Mouse (Mus musculus): Measurements from ENCODE around the gene Slc44a4. TPM values are rescaled to one million over a fixed set of nuclear protein-coding genes. Genes with fewer than 3 reads are reported as not detected.
"Not testable (repeated sequence)": the region's sequence is repeated elsewhere in the genome, so short reads cannot be mapped to it uniquely, and the experiment has no call there.

Slc44a4 gene
- polyA plus RNA-seq, 1 experiment from 2014 or later: not detected

DNA sequence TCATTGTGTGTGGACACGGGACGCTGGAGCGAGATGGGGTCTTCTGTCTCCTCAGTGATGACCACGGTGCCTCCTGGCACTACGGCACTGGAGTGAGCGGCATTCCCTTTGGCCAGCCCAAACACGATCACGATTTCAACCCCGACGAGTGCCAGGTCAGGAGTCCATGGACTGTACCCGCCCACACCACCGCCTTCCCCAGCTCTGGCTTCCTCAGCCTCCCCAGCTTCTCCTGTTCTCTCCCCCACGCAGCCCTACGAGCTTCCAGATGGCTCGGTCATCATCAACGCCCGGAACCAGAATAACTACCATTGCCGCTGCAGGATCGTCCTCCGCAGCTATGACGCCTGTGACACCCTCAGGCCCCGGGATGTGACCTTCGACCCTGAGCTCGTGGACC lies 19.8 kb downstream of the Slc44a4 start:
- Histone ChIP-seq H3K4me3 (peak overlapping the region; percentile 18; the same call in 1 of the 2 replicates), H3K27me3 (ENCODE audit: low read depth, poor library complexity, severe bottlenecking) (no peaks in the 10 kb centered on the region), H3K9me3 (replicated peaks) (no peaks in the 10 kb centered on the region), H3K36me3 (peaks cover 16% of the 10 kb centered on the region), H3K4me1 (peaks cover 28% of the 10 kb centered on the region), H3K27ac (peak overlapping the region; percentile 38; the same call in 1 of the 2 replicates)
- 76% methylated on average over 24 of the region's 24 CpGs for WGBS
- DNase-seq (ENCODE audit: low spot score): no peak

DNA sequence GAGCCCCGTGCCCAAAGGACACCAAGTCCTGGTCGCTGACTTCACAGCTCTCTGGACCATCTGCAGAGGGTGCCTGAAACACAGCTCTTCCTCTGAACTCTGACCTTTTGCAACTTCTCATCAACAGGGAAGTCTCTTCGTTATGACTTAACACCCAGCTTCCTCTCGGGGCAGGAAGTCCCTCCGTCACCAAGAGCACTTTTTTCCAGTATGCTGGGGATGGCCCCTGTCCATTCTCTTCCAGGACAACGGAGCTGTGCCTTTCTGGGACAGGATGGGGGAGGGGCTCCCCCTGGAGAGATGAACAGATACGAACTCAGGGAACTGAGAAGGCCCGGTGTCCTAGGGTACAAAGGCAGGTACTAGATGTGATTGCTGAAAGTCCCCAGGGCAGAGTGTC lies 20.6 kb downstream of the Slc44a4 start:
- Histone ChIP-seq H3K4me3 (0 out of 2 replicates have a peak overlapping the region, but pooled peaks have one; percentile 18), H3K36me3 (peaks cover 16% of the 10 kb centered on the region), H3K27ac (no peak overlapping the region), H3K27me3 (ENCODE audit: low read depth, poor library complexity, severe bottlenecking) (no peaks in the 10 kb centered on the region), H3K9me3 (replicated peaks) (no peaks in the 10 kb centered on the region), H3K4me1 (peaks cover 28% of the 10 kb centered on the region)
- 53% methylated on average over 8 of the region's 8 CpGs for WGBS
- no peak for DNase-seq (ENCODE audit: low spot score)

DNA sequence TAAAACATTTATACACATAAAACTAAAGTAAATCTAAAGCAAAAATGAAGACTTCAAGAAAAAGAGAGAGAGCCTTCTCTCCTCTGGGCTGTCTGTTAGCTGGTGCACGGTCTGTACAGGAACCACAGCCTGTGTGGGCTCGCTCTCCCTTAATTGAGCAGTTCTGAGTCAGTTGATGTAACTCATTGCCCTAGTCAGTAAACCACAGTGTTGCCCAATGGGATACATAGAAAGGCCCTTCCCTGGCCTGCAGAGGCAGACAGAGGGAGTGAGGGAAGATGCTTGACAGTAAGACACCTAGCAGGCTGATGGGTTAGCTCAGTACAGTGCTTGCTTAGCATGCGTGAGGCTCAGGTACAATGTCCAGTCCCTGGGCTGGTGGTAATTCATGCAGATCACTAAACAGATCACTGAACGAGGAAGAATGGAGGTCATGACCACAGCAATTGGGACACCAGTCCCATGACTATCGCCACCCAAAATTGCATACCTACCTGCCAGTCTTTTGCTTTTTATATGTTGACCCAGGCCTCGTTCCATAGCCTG lies 23.8 kb downstream of the Slc44a4 start:
- 85% methylated on average over 6 of the region's 6 CpGs for WGBS
- no peak overlapping the region for H3K4me3 ChIP-seq
- H3K27me3 ChIP-seq (ENCODE audit: low read depth, poor library complexity, severe bottlenecking): no peaks in the 10 kb centered on the region
- no peak overlapping the region for H3K27ac ChIP-seq
- peaks cover 30% of the 10 kb centered on the region for H3K4me1 ChIP-seq
- H3K36me3 ChIP-seq: peaks cover 13% of the 10 kb centered on the region
- no peaks in the 10 kb centered on the region for H3K9me3 ChIP-seq (replicated peaks)
- DNase-seq (ENCODE audit: low spot score): no peak

DNA sequence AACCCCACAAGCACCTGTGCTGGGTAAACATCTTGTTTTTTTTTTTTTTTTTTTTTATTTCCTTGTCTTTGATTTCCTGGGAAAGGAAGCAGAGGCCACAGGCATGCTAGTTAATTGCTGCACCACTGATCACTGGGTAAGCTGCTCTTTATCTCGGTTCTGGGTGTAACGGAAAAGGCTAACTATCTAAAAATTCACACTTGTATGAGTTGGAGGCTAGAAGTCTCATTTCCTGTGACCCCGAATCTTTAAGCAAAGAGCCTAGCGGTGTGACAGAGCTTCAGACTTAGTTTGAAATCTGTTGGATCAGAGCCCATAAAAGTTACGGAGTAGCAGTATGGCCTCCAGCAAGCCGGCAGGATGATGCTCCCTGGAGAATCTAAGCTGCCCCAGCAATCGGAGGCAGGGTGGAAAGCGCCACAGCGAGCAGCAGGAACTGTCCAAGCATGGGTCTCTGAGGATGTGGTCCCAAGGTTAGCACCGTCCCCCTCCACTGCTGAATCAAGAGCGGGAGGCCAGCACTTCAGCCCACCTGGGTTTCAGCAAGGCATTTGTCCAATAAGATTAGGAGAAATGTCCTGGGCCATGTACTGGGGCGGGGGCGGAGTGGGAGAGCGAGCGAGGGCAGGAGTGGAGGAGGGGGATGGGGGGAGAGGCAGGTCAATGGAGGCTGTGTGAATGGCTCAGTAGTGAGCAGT lies 27.2 kb downstream of the Slc44a4 start:
- H3K27me3 ChIP-seq (ENCODE audit: low read depth, poor library complexity, severe bottlenecking): no peaks in the 10 kb centered on the region
- DNase-seq (ENCODE audit: low spot score): peak; percentile 64
- no peaks in the 10 kb centered on the region for H3K36me3 ChIP-seq
- peak overlapping the region; percentile 79 for H3K27ac ChIP-seq
- 9% methylated on average over 15 of the region's 15 CpGs for WGBS
- H3K4me1 ChIP-seq: peaks cover 12% of the 10 kb centered on the region
- peak overlapping the region; percentile 46 for H3K4me3 ChIP-seq
- H3K9me3 ChIP-seq (replicated peaks): no peaks in the 10 kb centered on the region

DNA sequence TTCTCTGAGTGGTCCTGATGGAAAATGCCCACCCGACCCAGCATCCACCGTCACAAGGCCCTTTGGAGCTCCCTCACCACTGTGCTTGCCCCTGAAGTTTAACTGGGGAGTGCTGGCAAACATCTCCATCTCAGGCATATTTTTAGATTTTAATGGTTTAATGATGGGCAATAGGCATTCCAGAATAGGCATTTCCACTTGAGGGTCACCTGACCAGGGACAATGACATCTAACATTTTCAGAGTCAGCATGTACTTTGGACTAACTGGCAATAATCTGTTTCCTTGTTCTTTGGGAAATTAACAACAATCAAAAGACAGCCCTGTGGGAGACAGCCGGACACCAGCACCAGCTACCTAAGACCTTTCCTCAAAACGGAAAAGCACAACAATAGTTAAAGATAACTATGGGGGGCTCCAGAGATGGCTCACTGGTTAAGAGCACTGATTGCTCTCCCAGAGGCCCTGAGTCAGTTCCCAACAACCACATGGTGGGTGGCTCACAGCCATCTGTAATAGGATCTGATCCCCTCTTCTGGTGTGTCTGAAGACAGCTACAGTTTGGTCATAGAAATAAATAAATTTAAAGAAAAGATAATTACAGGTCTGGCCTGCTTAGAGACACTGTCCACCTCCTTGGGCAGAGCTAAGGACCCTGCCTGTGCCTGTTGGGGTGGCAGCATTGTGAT lies 29.0 kb downstream of the Slc44a4 start:
- Histone ChIP-seq H3K4me1 (peaks cover 12% of the 10 kb centered on the region), H3K27ac (no peak overlapping the region), H3K4me3 (no peak overlapping the region), H3K9me3 (replicated peaks) (no peaks in the 10 kb centered on the region), H3K27me3 (ENCODE audit: low read depth, poor library complexity, severe bottlenecking) (no peaks in the 10 kb centered on the region), H3K36me3 (no peaks in the 10 kb centered on the region)
- DNase-seq (ENCODE audit: low spot score): no peak
- 86% methylated on average over 4 of the region's 4 CpGs for WGBS

DNA sequence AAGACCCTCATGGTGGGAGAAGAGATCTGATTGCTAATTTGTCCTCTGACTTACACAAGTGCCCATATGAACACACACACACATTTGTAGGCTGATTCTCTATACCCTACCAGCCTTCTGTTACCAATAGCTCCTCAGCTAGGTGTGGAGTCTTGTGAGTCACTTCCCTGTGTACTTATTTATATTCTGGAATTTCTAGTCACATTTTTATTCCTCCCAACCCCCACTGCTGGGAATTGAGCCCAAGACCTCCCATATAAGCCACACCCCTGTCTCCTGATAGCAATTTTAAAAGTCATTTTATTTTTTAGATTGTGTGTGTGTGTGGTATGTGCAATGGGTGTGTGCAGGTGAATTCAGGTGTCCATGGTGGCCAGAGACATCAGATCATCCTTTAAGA lies 30.1 kb downstream of the Slc44a4 start:
- H3K9me3 ChIP-seq (replicated peaks): no peaks in the 10 kb centered on the region
- no peaks in the 10 kb centered on the region for H3K27me3 ChIP-seq (ENCODE audit: low read depth, poor library complexity, severe bottlenecking)
- peaks cover 1% of the 10 kb centered on the region for H3K36me3 ChIP-seq
- no peak for DNase-seq (ENCODE audit: low spot score)
- H3K4me3 ChIP-seq: no peak overlapping the region
- peaks cover 12% of the 10 kb centered on the region for H3K4me1 ChIP-seq
- H3K27ac ChIP-seq: no peak overlapping the region

DNA sequence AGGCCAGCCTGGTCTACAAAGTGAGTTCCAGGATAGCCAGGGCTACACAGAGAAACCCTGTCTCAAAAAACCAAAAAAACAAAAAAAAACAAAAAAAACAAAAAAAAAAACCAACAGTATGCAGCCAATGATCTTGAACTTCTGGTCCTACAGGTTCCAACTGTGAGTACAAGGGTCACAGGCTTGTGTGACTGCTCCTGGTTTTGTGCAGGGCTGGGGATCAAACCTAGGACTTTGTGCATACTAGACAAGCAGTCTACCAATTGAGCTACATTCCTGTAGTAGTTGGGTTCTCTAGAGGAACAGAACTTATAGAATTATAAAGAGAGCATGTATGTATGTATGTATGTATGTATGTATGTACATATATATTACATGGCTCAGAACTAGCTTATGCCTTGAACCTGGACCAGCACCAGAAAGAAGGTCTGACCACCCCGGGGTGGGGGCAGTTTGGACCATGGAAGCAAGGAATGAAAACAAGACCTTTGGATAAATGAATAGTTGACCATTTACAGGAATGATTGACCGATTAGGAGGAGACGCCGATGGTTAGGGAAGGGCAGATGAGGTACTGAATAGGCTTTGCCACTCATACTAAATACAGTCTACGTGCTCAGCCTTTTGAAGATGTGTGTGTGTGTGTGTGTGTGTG lies 32.3 kb downstream of the Slc44a4 start:
- Histone ChIP-seq H3K36me3 (peaks cover 24% of the 10 kb centered on the region), H3K27ac (no peak overlapping the region), H3K27me3 (ENCODE audit: low read depth, poor library complexity, severe bottlenecking) (no peaks in the 10 kb centered on the region), H3K4me1 (peaks cover 14% of the 10 kb centered on the region), H3K4me3 (no peak overlapping the region), H3K9me3 (replicated peaks) (no peaks in the 10 kb centered on the region)
- 89% methylated on average over 5 of the region's 5 CpGs for whole genome bisulfite sequencing
- no peak for DNase-seq (ENCODE audit: low spot score)

DNA sequence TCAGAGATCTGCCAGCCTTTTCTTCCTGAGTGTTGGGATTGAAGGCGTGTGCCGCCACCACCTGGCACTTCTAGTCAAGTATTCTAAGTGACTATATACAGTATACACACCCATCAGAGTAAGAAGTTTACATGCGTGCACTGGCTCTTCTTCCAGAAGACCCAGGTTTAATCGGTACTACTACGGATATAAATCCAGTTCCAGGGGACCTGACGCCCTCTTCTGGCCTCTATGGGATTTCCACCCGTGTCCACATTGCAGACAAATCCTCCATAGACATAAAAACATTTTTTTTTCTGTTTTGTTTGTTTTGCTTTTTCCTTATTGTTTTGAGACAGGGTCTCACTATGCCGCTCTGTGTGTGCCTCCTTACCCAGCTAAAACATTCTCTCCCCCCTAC lies 33.3 kb downstream of the Slc44a4 start:
- no peaks in the 10 kb centered on the region for H3K27me3 ChIP-seq (ENCODE audit: low read depth, poor library complexity, severe bottlenecking)
- no peaks in the 10 kb centered on the region for H3K9me3 ChIP-seq (replicated peaks)
- H3K27ac ChIP-seq: no peak overlapping the region
- peaks cover 9% of the 10 kb centered on the region for H3K4me1 ChIP-seq
- H3K4me3 ChIP-seq: no peak overlapping the region
- DNase-seq (ENCODE audit: low spot score): no peak
- WGBS: 33% methylated on average over 8 of the region's 8 CpGs
- H3K36me3 ChIP-seq: peaks cover 29% of the 10 kb centered on the region

DNA sequence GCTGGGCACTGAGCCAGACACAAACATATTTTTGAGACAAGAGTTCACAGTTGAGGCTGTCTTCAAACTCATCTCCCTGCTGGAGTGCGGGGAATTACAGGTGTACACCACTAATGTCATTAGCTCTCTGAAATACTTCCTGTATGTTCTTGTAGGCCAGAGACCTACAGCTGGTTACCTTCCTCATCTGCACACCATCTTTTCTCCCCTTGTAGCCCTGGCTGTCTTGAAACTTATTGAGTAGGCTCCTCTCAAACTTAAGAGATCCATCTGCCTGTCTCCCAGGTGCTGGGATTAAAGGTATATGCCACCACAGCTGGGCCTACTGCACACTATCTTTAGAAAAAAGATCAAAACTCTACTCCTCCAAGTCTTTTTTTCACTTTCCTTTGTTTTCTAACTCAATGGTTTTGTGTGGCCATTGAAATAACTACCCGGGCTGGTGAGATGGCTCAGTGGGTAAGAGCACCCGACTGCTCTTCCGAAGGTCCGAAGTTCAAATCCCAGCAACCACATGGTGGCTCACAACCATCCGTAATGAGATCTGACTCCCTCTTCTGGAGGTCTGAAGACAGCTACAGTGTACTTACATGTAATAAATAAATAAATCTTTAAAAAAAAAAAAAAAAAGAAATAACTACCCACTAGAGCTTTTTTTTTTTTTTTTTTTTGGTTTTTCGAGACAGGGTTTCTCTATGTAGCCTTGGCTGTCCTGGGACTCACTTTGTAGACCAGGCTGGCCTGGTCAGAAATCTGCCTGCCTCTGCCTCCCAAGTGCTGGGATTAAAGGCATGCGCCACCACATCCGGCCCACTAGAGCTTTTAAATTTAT lies 34.7 kb downstream of the Slc44a4 start:
- Histone ChIP-seq H3K4me3 (peak overlapping the region; percentile 98; the same call in 1 of the 2 replicates), H3K36me3 (peaks cover 29% of the 10 kb centered on the region)
- H3K27ac ChIP-seq; H3K9me3 ChIP-seq (replicated peaks); H3K27me3 ChIP-seq (ENCODE audit: low read depth, poor library complexity, severe bottlenecking); H3K4me1 ChIP-seq; DNase-seq (ENCODE audit: low spot score): not testable (repeated sequence)
- WGBS: 69% methylated on average over 9 of the region's 9 CpGs

DNA sequence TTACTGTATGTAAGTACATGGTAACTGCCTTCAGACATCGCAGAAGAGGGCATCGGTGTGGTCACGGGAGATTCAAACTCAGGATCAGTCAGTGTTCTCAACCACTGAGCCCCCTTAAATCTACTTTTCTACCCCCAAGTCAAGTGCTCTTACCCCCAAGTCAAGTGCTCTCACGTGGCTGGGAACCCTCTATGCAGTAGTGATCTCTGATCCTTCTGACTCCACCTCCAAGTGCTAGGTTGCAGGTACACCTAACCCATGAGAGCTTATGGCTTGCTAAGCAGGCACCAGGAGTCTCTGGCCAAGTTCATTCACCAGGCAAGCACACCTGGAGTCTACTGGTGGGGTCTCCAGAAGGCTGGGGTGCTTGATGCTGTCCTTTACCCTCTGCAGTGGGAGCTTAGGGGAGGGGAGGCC lies 35.3 kb downstream of the Slc44a4 start:
- H3K27ac ChIP-seq: 0 out of 2 replicates have a peak overlapping the region, but pooled peaks have one; percentile 15
- peaks cover 2% of the 10 kb centered on the region; the same call in 1 of the 2 replicates for H3K27me3 ChIP-seq (ENCODE audit: low read depth, poor library complexity, severe bottlenecking)
- H3K9me3 ChIP-seq (replicated peaks): no peaks in the 10 kb centered on the region
- peak overlapping the region; percentile 98 for H3K4me3 ChIP-seq
- peaks cover 9% of the 10 kb centered on the region for H3K4me1 ChIP-seq
- H3K36me3 ChIP-seq: peaks cover 29% of the 10 kb centered on the region
- WGBS: 42% methylated on average over 4 of the region's 4 CpGs
- DNase-seq (ENCODE audit: low spot score): peak; percentile 63

DNA sequence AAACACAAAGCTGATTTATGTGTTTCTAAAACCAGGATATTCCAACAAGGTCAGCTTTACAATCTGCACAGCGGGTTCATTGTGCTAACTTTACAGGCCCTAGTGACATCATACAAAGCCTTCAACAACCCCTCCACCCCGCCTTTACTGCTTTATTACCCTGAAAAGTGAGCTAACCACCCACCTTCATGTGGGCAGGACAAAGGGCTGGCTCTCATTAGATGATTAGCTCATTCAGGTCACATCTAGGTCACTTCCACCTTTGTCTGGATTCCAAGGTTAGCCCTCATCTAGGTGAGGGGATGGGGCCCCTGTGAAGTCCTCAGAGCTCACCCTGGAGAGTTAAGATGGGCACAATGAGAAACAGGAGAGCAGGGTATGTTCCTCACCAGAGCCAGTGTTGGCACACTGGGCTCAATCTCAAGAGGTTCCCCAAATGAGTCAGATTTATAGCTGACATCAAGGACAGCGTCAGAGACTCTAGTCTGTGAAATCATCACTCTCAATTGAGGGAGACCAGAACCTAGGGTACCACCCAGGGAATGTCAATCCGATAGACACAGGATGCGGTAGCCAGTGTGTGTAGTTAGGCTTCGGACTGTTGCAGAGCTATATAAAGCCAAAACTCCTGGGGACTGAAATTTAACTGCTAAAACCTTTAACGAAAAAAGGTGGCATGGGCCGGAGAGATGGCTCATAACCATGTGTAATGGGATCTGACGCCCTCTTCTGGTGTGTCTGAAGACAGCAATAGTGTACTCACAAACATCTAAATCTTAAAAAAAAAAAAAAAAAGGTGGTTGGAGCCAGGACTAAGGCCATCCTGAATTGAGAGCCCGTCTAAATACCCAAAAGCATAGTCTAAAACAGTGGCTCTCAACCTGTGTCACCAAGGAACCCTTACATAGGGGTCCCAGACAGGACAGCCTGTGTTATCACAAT lies 36.5 kb downstream of the Slc44a4 start:
- no peak for DNase-seq (ENCODE audit: low spot score)

More for the DNA sequence above, 36.5 kb downstream of the Slc44a4 start:
- Histone ChIP-seq H3K36me3 (peaks cover 29% of the 10 kb centered on the region), H3K9me3 (replicated peaks) (no peaks in the 10 kb centered on the region), H3K4me1 (peaks cover 9% of the 10 kb centered on the region), H3K27me3 (ENCODE audit: low read depth, poor library complexity, severe bottlenecking) (peaks cover 14% of the 10 kb centered on the region; the same call in 1 of the 2 replicates), H3K4me3 (peak overlapping the region; percentile 98), H3K27ac (peak overlapping the region; percentile 99)
- 26% methylated on average over 10 of the region's 10 CpGs for WGBS
